Mouse (Mus musculus): Measurements from ENCODE around the gene Borcs5.

- TF ChIP-seq EP300 (IDR thresholded peaks at IDR 0.05; ENCODE audit: insufficient read depth, low read depth, low read length) (no peak), CTCF (IDR thresholded peaks at IDR 0.05; ENCODE audit: low read depth, low read length) (no peak)
Observed at GRCm38 (mm10) chr6:134639210-134639609, at the start of gene Borcs5.
